Mouse (Mus musculus) intestine, postnatal 0 days (tissue): ENCODE results near the gene Bag3. TPM values are rescaled to one million over a fixed set of nuclear protein-coding genes. Genes with fewer than 3 reads are reported as not detected.
A peak's percentile ranks its signal among the peaks of the same experiment; 100 is the strongest.

Source experiments
- ATAC-seq: fragments of 200-750 bp; cut with Nextera tagmentation; 2 replicates; pipeline ENCODE4 v1.8.0; 2017; ENCODE audit warnings: mild to moderate bottlenecking, moderate TSS enrichment, moderate library complexity
- H3K27ac ChIP-seq: fragments of 300-500 bp; sonication (generic); 2 replicates; pipeline ENCODE4 v1.5.1; 2014; ENCODE audit warnings: mild to moderate bottlenecking, low read depth, low read length, moderate library complexity
- H3K27me3 ChIP-seq: fragments of 300-500 bp; sonication (generic); replicated peaks from 2 replicates; pipeline ENCODE4 v1.6.1; 2014; ENCODE audit warnings: low read length, mixed read lengths; ENCODE audit not compliant: control insufficient read depth, insufficient read depth
- H3K36me3 ChIP-seq: fragments of 300-500 bp; sonication (generic); 2 replicates; pipeline ENCODE4 v1.6.1; 2014; ENCODE audit warnings: mild to moderate bottlenecking, moderate library complexity; ENCODE audit not compliant: control insufficient read depth, insufficient read depth
- H3K4me1 ChIP-seq: fragments of 300-500 bp; sonication (generic); replicated peaks from 2 replicates; pipeline ENCODE4 v1.6.1; 2014; ENCODE audit warnings: antibody characterized with exemption, low read length, mixed read lengths; ENCODE audit not compliant: control insufficient read depth, insufficient read depth
- H3K4me2 ChIP-seq: fragments of 300-500 bp; sonication (generic); replicated peaks from 2 replicates; pipeline ENCODE4 v1.6.1; 2014; ENCODE audit warnings: low read depth, mild to moderate bottlenecking, moderate library complexity
- H3K4me3 ChIP-seq: fragments of 300-500 bp; sonication (generic); 2 replicates; pipeline ENCODE4 v1.5.1; 2014; ENCODE audit warnings: low read depth, low read length
- H3K9ac ChIP-seq: fragments of 300-500 bp; sonication (generic); 2 replicates; pipeline ENCODE4 v1.6.1; 2014; ENCODE audit warnings: mild to moderate bottlenecking, low read depth, low read length
- H3K9me3 ChIP-seq: fragments of 300-500 bp; sonication (generic); 2 replicates; pipeline ENCODE4 v1.6.1; 2016; ENCODE audit warnings: mixed run types; ENCODE audit not compliant: control insufficient read depth
- CTCF ChIP-seq: sonication (generic); IDR thresholded peaks from 2 replicates; pipeline ENCODE4 v1.5.1; 2016; ENCODE audit warnings: low read depth, mild to moderate bottlenecking, control low read depth, antibody characterized with exemption, moderate library complexity
- WGBS: fragments of 180-500 bp; shearing (Covaris S2); extraction: QIAGEN DNeasy Blood & Tissue Kit; methylation state at CpG from one replicate; pipeline ENCODE4 v1.1.7; 2014; 5-methylcytosine and 5-hydroxymethylcytosine counted together
- polyA plus RNA-seq: library from polyadenylated mRNA; unstranded; fragments of >200 nt; fragmentation: Nextera tagmentation; extraction: Ambion mirVana; gene quantifications from 2 replicates; pipeline ENCODE4 v1.2.1, GENCODE M21; 2015

Gene Bag3
- polyA plus RNA-seq, 1 experiment from 2014 or later: 7.5 TPM

DNA sequence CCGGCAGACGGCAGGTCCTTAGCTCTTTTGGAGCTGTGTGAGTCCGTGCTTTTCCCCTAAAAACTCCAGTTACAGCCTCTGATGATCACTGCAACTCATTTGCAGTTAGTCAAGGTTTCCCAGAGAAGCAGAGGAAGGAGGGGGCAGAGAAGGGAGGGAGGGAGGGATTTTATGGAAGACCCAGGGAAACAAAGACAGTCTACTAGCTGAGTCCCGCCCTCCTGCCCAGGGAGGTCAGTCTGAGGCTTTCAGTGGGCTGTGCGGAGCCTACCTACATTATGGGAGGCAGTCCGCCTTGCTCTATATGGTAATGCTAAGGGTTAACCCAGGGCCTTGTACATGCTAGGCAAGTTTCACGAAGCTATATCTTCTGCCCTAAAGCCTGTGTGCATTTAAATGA, 9.9 kb upstream of the Bag3 start:
- H3K9ac ChIP-seq: no peak overlapping the region

DNA sequence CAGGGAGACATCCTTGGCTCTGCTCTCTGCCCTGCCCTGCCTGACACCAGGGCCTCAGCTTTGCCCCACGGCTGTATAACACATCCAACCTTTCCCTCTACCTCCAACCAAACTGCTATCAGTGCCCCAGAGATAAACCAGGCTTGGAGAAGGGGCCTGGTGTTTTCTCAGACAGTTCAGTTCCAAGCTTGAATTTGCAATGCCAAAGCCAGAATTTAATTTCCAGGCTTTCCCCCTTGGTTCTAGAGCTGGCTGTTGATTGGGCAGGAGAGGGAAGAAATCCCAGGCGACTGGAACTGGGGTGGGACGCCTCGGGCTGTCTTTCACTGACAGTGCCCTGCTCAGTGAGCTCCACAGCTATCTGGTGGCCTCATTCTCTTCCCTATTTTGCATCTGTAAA, 9.1 kb upstream of the Bag3 start:
- ATAC-seq: no peak
- H3K9ac ChIP-seq: no peak overlapping the region
- H3K4me1 ChIP-seq: no peaks in the 10 kb centered on the region
- H3K4me2 ChIP-seq: no peak overlapping the region
- H3K27me3 ChIP-seq: no peaks in the 10 kb centered on the region; the same call in 1 of the 2 replicates
- H3K36me3 ChIP-seq: no peaks in the 10 kb centered on the region
- no peak overlapping the region for H3K27ac ChIP-seq
- no peak overlapping the region for H3K4me3 ChIP-seq
- WGBS: 59% methylated on average over 4 of the region's 4 CpGs
- no peaks in the 10 kb centered on the region for H3K9me3 ChIP-seq
- no peak for TF ChIP-seq CTCF

More for the DNA sequence above, 9.9 kb upstream of the Bag3 start:
- Histone ChIP-seq H3K4me2 (no peak overlapping the region), H3K27ac (no peak overlapping the region), H3K4me1 (no peaks in the 10 kb centered on the region), H3K9me3 (no peaks in the 10 kb centered on the region), H3K4me3 (no peak overlapping the region), H3K36me3 (no peaks in the 10 kb centered on the region), H3K27me3 (no peaks in the 10 kb centered on the region; the same call in 1 of the 2 replicates)
- 54% methylated on average over 7 of the region's 7 CpGs for WGBS
- no peak for TF ChIP-seq CTCF
- ATAC-seq: no peak

DNA sequence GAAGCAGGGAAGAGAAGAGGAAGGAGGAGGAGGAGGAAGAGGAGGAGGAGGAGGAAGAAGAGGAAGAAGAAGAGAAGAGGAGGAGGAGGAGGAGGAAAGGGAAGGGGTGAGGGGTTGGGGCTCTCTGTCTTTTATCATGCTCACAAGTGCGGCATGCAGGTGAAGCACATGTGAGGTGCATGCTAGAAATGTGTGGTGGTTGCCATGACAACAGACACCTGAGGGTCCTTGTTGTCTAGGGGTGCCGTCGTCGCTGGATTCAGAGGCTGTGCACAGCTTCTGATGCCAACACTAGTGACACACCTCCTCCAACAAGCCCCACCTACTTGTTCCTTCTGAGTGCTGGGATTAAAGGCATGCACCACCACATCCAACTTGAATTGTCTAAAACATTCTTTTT, 7.1 kb upstream of the Bag3 start:
- no peak for TF ChIP-seq CTCF
- WGBS: 69% methylated on average over 4 of the region's 4 CpGs
- ATAC-seq: no peak
- Histone ChIP-seq H3K27ac (no peak overlapping the region), H3K9me3 (no peaks in the 10 kb centered on the region), H3K4me2 (no peak overlapping the region), H3K4me3 (no peak overlapping the region), H3K27me3 (no peaks in the 10 kb centered on the region; the same call in 1 of the 2 replicates), H3K4me1 (no peaks in the 10 kb centered on the region), H3K36me3 (no peaks in the 10 kb centered on the region), H3K9ac (no peak overlapping the region)

DNA sequence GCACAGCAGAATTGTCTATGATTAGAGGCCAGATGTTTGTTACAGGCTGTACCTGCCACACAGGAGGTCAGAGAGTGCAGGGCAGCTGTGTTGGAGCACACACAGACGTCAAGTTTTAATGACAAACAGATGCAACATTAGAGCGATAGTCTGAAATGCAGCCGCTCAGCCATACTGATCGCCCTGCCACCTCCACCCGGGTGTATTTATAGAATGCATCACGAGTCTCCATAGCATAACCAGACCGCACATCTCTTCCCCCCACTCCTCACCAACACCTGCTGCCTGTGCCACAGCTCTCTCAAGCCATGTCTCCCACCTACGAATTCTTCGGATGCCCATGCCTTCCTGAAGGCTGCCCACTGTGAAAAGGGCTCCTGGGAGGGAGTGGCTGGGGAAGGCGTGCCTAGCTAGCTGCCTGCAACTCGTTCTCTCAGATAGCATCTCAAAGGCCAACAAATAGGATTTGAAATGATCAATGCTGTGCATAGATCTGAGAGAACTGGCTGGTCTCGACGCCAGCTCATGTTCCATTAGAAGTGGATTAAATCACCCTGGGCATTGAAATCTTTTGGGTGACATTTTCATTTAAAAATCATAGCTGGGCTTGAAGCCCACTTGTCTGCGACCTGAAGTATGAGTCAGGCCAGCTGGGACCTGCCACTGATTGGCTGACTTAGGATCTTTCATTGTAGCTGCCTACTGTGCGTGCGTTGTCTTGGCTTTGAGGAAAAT, 3.9 kb upstream of the Bag3 start:
- Histone ChIP-seq H3K4me3 (no peak overlapping the region), H3K9ac (no peak overlapping the region), H3K9me3 (no peaks in the 10 kb centered on the region), H3K4me2 (no peak overlapping the region), H3K27ac (no peak overlapping the region), H3K4me1 (no peaks in the 10 kb centered on the region), H3K36me3 (no peaks in the 10 kb centered on the region), H3K27me3 (no peaks in the 10 kb centered on the region)
- ATAC-seq: no peak
- WGBS: 73% methylated on average over 16 of the region's 16 CpGs
- TF ChIP-seq CTCF: no peak

DNA sequence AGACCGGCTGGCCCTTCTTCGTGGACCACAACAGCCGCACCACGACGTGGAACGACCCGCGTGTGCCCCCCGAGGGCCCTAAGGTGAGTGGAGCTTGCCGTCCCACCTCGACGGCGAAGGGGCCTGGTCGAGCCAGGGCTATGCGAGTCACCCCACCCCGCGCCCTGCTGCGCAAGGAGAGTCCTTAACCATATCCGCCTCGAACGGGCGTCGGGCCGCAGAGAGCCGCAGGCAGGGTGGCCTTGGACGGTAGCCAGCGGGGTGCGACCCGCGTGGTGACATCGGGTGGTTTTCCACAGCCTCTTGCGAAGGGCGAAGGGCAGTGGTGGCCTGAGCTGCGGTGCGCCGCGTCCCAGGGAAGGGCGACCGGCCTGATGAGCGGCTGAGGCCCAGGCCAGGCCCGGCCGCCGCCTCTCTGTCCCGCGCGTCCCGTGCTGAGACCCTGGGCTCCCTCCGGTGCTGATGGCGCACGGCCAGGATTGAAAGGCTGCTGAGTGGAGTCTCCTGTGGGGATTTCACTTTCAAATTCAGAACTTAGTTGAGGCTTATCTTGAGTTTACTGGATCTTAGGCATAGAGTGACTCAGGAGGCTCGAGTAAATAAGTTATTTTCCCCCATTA, 656 bp downstream of the Bag3 start:
- WGBS: 3% methylated on average over 51 of the region's 51 CpGs
- Histone ChIP-seq H3K27me3 (no peaks in the 10 kb centered on the region), H3K4me1 (no peaks in the 10 kb centered on the region), H3K36me3 (no peaks in the 10 kb centered on the region), H3K9me3 (no peaks in the 10 kb centered on the region), H3K9ac (peak overlapping the region; percentile 68), H3K4me3 (peak overlapping the region; percentile 56), H3K4me2 (peak overlapping the region; percentile 79), H3K27ac (peak overlapping the region; percentile 86)
- no peak for TF ChIP-seq CTCF
- peak; percentile 51 for ATAC-seq

DNA sequence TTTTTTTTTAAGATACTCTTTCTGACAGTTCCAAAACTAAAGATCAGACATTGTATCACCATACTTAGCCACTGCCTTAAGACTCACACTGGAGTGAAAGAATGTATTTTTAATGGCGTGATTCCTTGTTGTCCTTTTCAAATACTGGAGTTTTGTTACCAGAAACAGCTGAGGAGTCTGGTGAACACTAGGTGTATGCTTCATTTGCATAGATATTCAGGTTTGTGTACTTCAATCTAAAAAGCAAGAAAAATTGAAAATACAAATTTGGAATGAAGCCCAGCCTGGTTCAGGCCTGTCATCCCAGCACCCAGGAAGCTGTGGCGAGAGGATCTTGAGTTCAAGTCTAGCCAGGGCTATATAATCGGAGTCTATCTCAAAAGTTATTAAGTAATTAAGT, 1.2 kb downstream of the Bag3 start:
- Histone ChIP-seq H3K36me3 (no peaks in the 10 kb centered on the region), H3K27ac (no peak overlapping the region), H3K9me3 (no peaks in the 10 kb centered on the region), H3K4me2 (peak overlapping the region; percentile 79), H3K27me3 (0 out of 2 replicates have a peak, but pooled peaks cover under 1% of the 10 kb centered on the region), H3K4me1 (no peaks in the 10 kb centered on the region), H3K4me3 (peak overlapping the region; percentile 56), H3K9ac (peak overlapping the region; percentile 68)
- WGBS: 67% methylated on average over 3 of the region's 3 CpGs
- TF ChIP-seq CTCF: no peak
- no peak for ATAC-seq
